Mouse (Mus musculus): ENCODE measurements at regions not wholly inside any gene's neighbourhood (a gene's known extent, or its start where the extent isn't known, plus 50 kb on each side); places are given as distances from the start of the nearest gene placed in this dataset.

GRCm38 (mm10) chr4:53246083-53246747 is 86.5 kb upstream of the Abca1 start:
- TF ChIP-seq POLR2A (IDR thresholded peaks at IDR 0.05; ENCODE audit: borderline replicate concordance, extremely low read depth, insufficient read depth, insufficient read length, poor library complexity, severe bottlenecking) (no peak), CTCF (IDR thresholded peaks at IDR 0.05; ENCODE audit: borderline replicate concordance, extremely low read depth, insufficient read depth, insufficient read length) (no peak)

All from brain, embryonic 14.5 days (tissue).